Mouse (Mus musculus) cerebellum, adult (tissue): Measurements from ENCODE around the gene Sapcd1.

Experiments used
- ATAC-seq: cut with Nextera tagmentation; 2 replicates; pipeline ENCODE4 v1.9.2; 2017; ENCODE audit warnings: mild to moderate bottlenecking, moderate library complexity, mixed read lengths; ENCODE audit not compliant: insufficient number of reproducible peaks, low FRiP score, low TSS enrichment

Sapcd1 gene

DNA sequence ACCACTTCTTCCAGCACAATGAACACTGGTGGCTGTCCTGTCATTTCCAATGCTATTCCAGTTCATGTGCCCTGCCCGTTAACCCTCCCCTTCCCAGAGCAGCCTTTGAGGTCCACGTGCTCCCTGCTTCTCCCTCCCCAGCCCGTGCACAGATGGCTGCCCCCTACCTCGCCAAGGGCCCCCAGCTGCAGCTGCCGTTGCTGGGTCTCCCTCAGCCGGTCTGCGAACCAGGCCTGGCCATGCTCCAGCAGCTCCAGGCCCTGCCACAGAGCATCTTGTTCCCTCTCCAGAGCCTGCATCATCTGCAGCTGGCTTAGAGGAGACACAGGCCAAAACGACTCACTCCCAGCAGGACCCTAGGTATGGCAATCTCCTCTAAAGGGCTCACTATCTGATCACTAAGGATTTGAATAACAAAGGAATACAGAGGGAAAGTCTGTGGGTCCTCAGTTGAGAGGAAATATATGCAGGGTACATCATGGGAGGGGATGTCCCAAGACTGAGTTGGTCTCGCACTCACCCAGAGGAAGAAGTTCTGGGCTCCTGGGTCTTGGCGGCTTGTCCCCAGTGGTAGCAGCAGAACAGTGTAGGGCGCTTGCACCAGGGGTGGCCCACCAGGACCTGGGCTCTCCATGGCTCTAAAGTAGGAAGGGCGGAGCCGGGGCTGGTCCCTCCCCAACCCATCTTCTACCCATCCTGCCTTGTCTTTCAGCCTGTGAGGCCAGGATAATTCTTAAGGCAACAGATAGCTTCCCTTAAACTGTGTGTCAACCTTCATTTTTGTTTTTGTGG, at the start of gene Sapcd1:
Sapcd1 (minus strand) TSS at position 740 of the 792 bp plus-strand sequence.
- no peak for ATAC-seq

DNA sequence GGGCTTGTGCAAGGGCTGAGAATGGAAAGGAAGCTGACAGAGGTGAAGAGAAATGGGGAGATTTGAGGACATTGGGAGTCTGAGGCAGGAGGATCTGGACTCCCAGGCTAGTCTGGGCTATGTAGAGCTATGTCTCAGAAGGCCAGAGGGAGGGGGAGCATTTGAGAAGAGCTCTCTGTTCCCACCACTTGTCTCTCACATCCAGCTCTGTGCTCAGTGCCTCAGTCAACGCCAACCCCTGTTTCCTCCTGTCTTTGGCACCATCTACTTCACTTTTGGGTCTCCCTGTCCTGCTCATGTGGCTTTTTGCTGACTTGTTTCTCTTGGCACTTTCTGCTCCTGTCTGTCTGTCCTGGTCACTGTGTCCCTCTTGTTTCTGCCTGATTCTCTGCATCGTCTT, 49.5 kb upstream of the Sapcd1 start:
- no peak for ATAC-seq

DNA sequence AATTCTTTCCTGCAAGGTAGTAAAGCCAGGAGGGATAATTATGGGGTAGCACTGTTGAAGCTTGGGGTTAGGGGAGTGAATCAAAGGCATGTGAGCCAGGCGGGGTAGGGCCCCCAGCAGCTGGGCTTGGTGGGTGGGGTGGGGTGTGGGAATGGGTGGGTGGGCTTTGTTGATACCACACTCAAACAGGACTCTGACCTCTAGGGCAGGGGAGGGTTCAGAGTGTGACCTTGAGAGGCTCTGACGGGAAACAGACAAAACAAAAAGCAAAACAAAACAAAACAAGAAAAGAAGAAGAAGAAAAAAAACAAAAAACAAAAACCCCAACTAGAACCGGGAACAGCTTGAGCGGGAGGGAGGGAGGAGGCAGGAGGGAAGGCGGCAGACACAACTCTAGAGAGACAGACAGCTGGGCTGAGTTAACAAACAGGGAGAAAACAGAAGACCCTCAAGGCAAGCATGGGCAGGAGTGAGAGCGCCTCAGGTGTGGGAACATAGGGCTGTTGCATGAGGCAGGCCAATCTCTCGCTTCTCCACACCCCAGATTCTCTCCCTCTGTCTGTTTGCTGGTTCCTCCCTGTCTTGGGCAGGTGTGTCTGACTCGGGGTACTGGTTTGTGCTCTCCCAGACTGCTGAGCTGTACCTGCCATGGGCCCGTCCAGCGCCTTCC, 48.8 kb upstream of the Sapcd1 start, which contains the start of gene Ly6g6e:
Ly6g6e (plus strand) TSS at position 396 of the 670 bp plus-strand sequence.
- ATAC-seq: no peak

DNA sequence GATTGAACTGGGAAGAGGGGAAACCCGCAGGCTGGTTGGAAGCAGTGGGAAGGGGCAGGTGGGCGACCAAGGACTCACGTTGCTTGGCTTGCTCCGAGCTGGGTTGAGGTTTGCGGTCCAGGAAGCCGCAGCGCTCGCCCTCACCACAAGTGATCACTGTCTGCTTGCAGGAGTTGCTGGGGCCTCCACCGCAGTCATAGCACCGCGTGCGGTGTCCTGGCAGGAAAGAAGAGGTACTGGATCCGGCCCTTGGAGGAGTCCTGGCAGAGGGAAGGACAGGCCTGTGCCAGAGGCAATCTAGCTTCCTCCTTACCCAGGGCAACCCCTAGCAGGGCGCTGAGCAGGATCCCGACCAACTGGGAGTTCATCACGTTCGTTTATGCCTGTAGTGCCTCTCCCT, 46.3 kb upstream of the Sapcd1 start:
- ATAC-seq: peak; percentile 57

DNA sequence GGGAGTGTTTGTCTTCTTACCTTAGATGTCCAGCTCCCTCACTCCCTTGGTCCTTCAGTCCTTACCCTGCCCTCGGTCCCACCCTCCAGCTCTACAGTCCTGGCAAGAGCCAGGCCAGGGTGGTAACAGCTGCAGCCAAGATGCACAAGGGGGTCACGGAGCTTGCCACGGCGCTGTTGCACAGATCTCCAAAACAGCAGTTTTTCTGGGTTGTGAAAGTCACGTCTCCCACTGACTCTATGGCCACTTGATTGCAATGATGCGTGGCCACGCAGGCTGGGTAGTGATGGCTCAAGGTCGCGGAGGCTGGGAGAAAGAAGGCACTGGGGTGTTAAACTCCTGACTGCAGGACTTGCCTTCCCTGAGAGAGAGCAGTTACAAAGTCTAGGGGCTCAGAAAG, 43.6 kb upstream of the Sapcd1 start:
- ATAC-seq: no peak

DNA sequence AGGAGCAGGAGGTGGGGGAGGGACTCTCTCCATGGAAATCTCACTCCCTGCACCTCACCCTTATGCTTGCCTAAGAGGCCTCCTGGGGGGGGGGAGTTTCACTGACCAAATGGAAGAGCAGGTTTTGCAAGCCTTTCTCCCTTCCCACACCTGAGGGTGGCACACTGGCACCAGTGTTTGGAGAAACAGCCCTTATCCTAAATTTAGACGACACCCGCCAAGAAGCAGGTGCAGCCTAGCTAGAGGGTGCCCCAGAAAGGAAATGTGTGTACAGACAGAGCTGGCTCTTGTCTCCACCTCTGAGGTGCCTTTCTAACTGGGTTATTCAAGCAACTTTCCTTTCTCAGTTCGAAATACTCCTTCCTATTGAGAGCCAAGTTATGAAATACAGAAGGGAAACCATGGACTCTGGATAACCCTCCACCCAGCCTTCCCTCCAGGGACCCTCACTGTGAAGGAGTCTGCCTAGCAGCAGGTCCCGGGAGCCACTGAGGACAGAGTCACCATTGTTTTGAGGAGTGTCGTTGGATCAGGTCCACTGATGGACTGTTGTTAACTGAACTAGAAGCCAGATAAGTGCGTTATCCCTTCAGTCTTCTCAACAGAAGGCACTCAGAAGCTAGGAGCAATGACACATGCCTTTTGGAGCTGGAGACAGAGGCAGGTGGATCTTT, 42.9 kb upstream of the Sapcd1 start:
- ATAC-seq: peak; percentile 87

DNA sequence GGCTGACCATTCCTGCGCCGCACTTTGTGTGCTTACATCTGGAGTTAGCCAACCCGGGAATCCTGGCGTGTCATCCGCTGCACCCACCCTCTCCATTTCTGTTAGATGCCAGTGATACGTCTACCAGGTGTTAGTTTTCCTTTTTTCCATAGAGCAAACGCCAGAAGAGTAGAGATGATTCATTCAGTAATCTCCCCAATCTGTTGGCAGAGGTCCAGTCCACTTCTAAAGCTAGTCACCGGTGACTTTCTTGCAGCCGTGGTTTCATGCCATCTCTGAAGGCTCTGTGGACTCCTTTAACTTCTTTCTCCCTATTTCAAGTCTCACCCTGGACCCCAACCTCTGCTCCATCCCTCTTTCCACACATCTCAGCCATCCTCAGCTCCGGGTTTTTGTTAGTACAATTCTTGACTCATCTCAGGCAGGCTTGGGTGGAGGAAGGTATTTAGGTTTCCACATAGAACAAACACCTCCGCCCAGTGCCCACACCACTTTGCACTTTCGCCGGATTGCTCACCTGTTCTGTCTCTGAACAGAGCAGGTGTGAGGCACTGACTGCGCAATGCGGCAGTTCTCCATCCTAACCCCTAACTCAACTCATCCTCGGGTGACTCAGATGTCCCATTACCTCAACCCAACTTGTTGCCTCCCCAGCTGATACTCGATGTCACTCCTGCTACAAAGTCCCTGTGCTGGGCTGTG, 40.5 kb upstream of the Sapcd1 start:
- no peak for ATAC-seq

DNA sequence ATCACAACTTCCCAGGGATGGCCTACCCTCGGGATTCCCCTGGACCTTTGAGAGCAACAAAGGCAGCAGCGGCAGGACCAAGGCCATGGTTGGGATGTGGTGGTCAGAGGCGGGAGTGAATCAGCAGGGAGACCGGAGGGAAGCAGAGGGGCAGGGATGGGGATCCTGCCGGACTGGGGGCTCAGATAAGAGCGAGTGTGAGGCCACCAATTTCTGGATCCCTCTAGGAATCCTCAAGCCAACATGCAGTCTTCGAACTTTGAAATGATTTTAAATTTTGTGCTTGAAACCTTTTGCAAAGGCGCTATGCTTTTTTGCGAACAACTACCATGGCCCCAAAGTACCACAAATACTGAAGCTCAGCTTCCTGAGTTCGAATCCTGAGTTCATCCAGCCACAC, 38.3 kb upstream of the Sapcd1 start, which contains the start of gene Mpig6b:
Mpig6b (minus strand) TSS at position 101 of the 400 bp plus-strand sequence.
- ATAC-seq: no peak

DNA sequence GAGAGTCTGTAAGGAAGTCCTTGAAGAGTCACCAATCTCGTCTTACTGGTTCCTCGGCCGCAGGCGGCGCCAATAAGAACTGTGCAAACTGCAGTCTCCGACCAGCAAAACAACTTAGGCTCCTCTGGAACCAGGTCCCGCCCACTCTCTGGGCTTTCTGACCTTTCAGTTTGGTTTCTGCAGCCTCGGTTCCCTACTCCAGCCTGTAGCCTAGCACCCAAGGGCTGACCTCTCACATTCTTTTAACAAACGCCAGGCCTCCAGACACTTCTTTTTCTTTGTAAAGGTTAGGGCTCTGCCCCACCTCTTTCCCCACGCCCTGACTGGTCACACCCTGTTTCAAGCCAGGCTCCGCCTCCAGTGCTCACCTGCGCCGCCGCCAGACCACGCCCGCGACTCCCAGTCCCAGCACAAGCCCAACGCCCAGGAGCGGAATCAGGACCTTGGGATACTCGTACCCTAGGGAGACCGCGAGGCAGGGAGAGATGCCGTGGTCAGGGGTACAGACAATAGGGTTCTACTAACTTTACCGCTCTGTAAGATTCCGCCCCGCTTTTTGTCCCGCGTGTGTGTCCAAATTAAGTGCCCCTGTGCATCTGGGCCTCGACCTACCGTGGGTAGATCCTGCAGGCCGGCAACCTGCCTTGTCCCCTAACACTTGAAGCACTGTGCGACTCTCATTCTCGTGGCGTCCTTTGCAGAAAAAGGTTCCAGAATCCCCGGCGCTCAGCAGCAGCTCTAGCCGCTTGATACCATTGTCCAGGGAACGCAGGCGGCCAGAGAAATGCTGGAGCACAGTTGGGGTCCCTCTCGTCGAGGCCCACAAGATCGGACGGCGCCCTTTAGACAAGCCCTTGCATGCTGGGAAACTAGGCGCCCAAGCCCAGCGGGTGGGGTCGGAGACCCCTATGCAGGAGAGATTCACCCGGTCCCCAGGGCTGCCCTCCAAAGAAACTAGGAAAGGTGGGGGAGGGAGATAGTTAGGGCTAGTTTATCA, 37.4 kb upstream of the Sapcd1 start, which contains the start of gene Ly6g6c:
Ly6g6c (plus strand) TSS at position 438 of the 997 bp plus-strand sequence.
- ATAC-seq: no peak

DNA sequence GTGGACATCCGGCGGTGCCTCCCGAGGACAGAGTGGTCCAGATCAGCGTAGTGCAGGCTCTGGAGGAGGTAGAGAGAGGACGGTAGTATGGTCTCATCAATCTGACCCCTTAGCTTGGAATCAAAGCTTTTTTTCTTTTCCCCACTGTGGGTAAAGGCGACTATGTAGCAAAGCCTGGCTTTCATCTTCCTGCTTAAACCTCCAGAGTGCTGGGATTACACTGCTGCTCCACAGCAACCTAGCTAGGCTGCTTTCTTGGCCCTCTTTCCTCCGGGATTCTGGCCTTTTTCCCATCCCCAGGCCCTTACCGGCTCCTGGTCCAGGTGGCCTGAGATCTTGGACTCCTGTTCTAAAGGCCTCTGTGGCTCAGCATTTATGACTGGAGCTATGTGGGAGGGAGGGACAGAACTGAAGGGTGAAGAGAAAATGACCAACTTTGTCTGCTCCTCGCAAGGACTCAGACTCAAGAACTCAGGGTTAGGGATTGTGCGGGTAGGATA, 36.6 kb upstream of the Sapcd1 start:
- ATAC-seq: no peak

DNA sequence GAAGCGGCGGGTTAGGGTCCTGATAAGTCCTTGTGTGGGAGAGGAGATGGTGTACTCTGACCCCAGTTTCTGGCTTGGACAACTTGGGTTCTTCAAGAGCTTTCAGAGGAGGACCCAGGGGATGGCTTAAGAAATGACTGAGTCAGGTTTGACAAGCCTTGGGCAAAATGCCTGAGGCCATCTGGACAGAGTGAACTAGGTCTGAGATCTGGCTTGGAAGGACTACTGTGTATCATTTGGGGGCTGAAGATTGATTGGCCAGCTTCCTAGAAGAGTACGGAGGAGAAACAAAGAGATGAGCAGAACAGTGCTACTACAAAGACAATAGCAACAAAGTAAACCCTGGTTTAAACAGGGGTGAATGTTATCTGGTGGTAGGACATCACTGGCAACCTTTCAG, 35.6 kb upstream of the Sapcd1 start:
- no peak for ATAC-seq

DNA sequence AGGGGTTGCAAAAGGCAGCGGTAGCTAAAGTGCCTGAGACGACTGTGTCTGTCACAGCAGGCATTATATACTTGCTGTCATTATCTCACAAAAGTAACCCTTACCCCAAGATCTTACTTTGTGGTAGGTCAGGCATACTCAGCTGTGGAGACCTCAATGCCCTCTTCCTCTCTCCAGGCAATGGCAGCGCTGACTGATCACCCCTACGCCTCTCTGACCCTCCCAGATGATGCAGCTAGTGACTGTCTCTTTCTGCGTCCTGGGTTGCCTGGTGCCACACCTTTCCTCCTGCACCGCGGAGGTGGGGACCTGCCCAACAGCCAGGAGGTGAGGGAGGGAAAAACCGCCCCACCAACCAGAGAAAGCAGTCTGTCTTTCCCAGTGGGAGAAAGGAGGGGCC, 33.5 kb upstream of the Sapcd1 start:
- no peak for ATAC-seq

DNA sequence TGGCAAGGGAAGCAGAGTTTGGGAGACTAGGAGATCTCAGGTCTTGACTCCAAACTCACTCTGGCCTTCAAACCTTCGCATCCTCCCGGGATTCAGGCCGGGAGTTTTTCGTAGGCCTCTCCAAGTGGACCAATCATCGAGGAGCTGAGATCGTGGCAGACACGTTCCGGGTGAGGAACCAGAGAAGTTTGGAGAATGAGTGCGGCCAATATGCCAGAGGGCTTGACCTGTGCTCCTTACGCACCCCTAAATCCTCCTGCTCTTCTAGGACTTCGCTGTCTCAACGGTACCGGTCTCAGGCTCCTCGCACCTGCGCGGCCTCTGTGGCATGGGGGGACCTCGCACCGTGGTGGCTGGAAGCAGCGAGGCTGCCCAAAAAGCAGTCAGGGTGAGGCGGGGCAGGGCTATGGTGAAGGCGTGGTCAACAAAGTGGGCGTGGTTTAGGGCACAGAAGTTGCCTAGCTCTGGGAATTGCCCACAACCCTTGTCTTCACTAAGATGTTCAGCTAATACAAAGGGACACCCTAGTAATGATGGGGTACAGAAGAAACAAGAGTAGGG, 33.0 kb upstream of the Sapcd1 start:
- ATAC-seq: no peak

DNA sequence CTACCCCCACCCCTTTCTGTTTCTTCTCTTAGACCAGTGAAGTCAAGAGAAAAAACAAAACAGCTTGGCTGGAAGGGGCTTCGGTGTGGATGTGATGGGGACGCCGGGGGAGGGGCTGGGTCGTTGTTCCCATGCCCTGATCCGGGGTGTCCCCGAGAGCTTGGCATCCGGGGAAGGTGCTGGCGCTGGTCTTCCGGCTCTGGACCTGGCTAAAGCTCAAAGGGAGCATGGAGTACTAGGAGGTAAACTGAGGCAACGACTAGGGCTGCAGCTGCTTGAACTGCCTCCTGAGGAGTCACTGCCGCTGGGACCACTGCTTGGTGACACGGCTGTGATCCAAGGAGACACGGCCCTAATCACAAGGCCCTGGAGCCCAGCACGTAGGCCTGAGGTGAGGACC, 32.3 kb upstream of the Sapcd1 start:
- ATAC-seq: no peak

DNA sequence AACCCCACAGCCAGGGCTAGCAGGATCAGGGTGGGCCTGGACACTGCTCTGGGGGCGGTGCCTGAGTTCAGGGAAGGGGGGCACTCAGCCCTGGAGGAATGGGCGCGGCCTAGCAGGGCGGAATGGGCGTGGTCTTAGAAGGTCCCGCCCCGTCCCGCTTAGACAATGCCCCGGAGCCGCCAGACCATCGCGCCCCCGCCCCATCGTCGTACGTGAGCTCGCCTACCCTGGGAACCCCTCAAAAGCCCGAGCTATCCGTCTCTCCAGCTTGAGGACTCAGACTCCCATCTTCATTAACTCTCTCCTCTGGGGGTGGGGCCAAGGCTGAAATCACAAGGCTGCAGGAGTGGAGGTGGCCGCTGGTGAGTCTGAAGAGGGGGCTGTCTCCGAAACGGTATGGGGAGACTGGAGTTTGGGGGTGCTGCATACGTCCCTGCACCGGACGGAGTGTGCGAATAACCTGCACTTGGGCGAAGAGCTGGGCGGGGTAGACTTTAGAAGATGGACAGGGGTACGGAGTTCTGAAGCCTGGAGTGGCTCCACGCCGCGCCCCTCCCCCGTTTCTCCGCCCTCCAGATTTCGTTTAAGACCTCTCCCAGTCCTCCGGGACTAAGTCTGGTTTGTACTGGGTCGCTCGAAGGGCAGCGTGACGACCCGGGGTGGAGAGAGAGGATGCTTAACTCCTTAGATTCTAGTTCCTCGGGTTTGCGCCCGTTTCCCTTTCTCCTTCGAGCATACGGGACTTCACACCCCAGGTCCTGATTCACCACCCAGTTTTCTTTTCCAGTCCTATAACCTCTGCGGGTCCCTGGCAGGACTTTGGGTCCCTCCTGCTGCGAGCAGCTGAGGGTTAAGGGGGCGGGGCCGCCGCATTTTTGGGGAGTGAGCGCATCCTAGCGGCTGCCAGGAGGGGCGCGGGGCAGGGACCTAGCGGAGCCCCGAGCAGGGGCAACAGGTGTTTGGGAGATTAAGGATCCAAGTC, 31.4 kb upstream of the Sapcd1 start, which contains the start of gene Ddah2:
Ddah2 (plus strand) TSS at position 125 of the 982 bp plus-strand sequence.
- ATAC-seq: peak; percentile 63; the same call in 1 of the 2 replicates

DNA sequence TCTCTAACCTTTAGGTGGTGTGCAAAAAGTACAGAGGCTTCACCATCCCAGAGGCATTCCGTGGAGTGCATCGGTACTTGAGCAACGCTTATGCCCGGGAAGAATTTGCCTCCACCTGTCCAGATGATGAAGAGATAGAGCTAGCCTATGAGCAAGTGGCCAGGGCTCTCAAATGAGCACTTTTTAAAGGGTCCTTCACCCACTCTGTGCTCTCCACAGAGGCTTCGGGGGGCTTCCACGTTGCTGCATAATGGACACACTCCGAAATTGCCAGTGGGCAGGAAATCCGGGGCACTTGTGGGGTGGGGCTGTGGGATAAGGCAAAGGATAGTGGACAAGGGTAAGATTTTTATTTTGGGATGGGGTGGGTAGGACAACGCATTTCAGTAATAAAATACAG, 30.5 kb upstream of the Sapcd1 start:
- no peak for ATAC-seq

DNA sequence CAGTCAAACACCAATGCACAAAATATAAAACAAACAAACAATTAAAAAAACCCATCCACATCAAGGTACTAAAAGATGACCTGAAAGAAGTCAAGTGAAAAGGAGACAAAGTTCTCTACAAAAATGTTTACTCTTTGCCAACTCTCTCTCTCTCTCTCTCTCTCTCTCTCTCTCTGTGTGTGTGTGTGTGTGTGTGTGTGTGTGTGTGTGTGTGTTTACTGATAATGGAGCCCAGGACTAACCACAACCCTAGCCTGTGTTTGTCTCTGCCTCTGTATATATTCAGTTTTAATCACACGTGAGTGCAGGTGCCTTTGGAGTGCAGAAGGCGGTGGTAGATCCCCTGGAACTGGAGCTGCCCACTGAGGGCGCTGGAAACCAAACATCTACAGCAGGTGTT, 29.3 kb upstream of the Sapcd1 start:
- ATAC-seq: no peak
